Mouse (Mus musculus): ENCODE data around the gene Zfyve28. TPM values are rescaled to one million over a fixed set of nuclear protein-coding genes. Genes with fewer than 3 reads are reported as not detected.

Gene Zfyve28
- polyA plus RNA-seq, 2 experiments: 0.07 TPM; not detected in 1

- no peak for TF ChIP-seq CTCF (IDR thresholded peaks at IDR 0.05; ENCODE audit: low read depth)
- no peak for TF ChIP-seq EP300 (IDR thresholded peaks at IDR 0.05; ENCODE audit: low read depth)
- DNase-seq (ENCODE audit: low read depth in 3 of 3, low spot score in 3 of 3) (no peak), ATAC-seq (ENCODE audit: insufficient read depth) (no peak)
- 66% methylated on average over 6 of the region's 6 CpGs for WGBS (ENCODE audit: insufficient replicate concordance)
- Histone ChIP-seq H3K9ac (replicated peaks) (no peak overlapping the region), H3K9me3 (ENCODE audit: control insufficient read depth, low read length) (no peaks in the 10 kb centered on the region), H3K27me3 (ENCODE audit: control insufficient read depth, insufficient read depth, low read length) (no peaks in the 10 kb centered on the region), H3K4me3 (ENCODE audit: insufficient read depth in 1 of 2, low read depth in 2 of 2, low read length in 2 of 2) (no peak overlapping the region), H3K4me2 (ENCODE audit: low read depth) (no peak overlapping the region), H3K27ac (no peak overlapping the region), H3K36me3 (replicated peaks; ENCODE audit: control insufficient read depth, insufficient read depth, low read depth) (no peaks in the 10 kb centered on the region), H3K4me1 (replicated peaks; ENCODE audit: control insufficient read depth in 2 of 2, insufficient read depth in 2 of 2, low read length in 1 of 2) (no peaks in the 10 kb centered on the region)
Observed at GRCm38 (mm10) chr5:34198615-34199014, 89.6 kb downstream of the Zfyve28 start.

- WGBS (ENCODE audit: insufficient replicate concordance): 57% methylated on average over 4 of the region's 4 CpGs
- no peaks in the 10 kb centered on the region for H3K4me1 ChIP-seq (replicated peaks; ENCODE audit: control insufficient read depth in 2 of 2, insufficient read depth in 2 of 2, low read length in 1 of 2)
Observed at GRCm38 (mm10) chr5:34197243-34197642, 91.0 kb downstream of the Zfyve28 start.

GRCm38 (mm10) chr5:34196423-34196822 lies 91.8 kb downstream of the Zfyve28 start:
- TF ChIP-seq EP300 (IDR thresholded peaks at IDR 0.05; ENCODE audit: low read depth) (no peak), CTCF (IDR thresholded peaks at IDR 0.05; ENCODE audit: low read depth) (no peak)
- DNase-seq (ENCODE audit: low read depth in 3 of 3, low spot score in 3 of 3) (no peak), ATAC-seq (ENCODE audit: insufficient read depth) (no peak)
- Histone ChIP-seq H3K9ac (replicated peaks) (no peak overlapping the region), H3K27me3 (ENCODE audit: control insufficient read depth, insufficient read depth, low read length) (no peaks in the 10 kb centered on the region), H3K4me3 (ENCODE audit: insufficient read depth in 1 of 2, low read depth in 2 of 2, low read length in 2 of 2) (no peak overlapping the region), H3K27ac (no peak overlapping the region), H3K4me1 (replicated peaks; ENCODE audit: control insufficient read depth in 2 of 2, insufficient read depth in 2 of 2, low read length in 1 of 2) (no peaks in the 10 kb centered on the region), H3K4me2 (ENCODE audit: low read depth) (no peak overlapping the region), H3K36me3 (replicated peaks; ENCODE audit: control insufficient read depth, insufficient read depth, low read depth) (no peaks in the 10 kb centered on the region), H3K9me3 (ENCODE audit: control insufficient read depth, low read length) (no peaks in the 10 kb centered on the region)
- 38% methylated on average over 7 of the region's 7 CpGs for WGBS (ENCODE audit: insufficient replicate concordance)

More at GRCm38 (mm10) chr5:34197243-34197642, 91.0 kb downstream of the Zfyve28 start:
- Histone ChIP-seq H3K4me2 (ENCODE audit: low read depth) (no peak overlapping the region), H3K9me3 (ENCODE audit: control insufficient read depth, low read length) (no peaks in the 10 kb centered on the region), H3K27me3 (ENCODE audit: control insufficient read depth, insufficient read depth, low read length) (no peaks in the 10 kb centered on the region), H3K4me3 (ENCODE audit: insufficient read depth in 1 of 2, low read depth in 2 of 2, low read length in 2 of 2) (no peak overlapping the region), H3K36me3 (replicated peaks; ENCODE audit: control insufficient read depth, insufficient read depth, low read depth) (no peaks in the 10 kb centered on the region), H3K27ac (no peak overlapping the region), H3K9ac (replicated peaks) (no peak overlapping the region)
- ATAC-seq (ENCODE audit: insufficient read depth) (no peak), DNase-seq (ENCODE audit: low read depth in 3 of 3, low spot score in 3 of 3) (no peak)
- TF ChIP-seq CTCF (IDR thresholded peaks at IDR 0.05; ENCODE audit: low read depth) (no peak), EP300 (IDR thresholded peaks at IDR 0.05; ENCODE audit: low read depth) (no peak)

GRCm38 (mm10) chr5:34195786-34196185 lies 92.5 kb downstream of the Zfyve28 start:
- H3K4me3 ChIP-seq (ENCODE audit: insufficient read depth in 1 of 2, low read depth in 2 of 2, low read length in 2 of 2): no peak overlapping the region
- H3K9ac ChIP-seq (replicated peaks): no peak overlapping the region
- H3K27ac ChIP-seq: no peak overlapping the region
- no peaks in the 10 kb centered on the region for H3K27me3 ChIP-seq (ENCODE audit: control insufficient read depth, insufficient read depth, low read length)
- H3K36me3 ChIP-seq (replicated peaks; ENCODE audit: control insufficient read depth, insufficient read depth, low read depth): no peaks in the 10 kb centered on the region
- WGBS (ENCODE audit: insufficient replicate concordance): 78% methylated on average over 12 of the region's 12 CpGs
- no peaks in the 10 kb centered on the region for H3K4me1 ChIP-seq (replicated peaks; ENCODE audit: control insufficient read depth in 2 of 2, insufficient read depth in 2 of 2, low read length in 1 of 2)
- H3K9me3 ChIP-seq (ENCODE audit: control insufficient read depth, low read length): no peaks in the 10 kb centered on the region
- ATAC-seq (ENCODE audit: insufficient read depth) (no peak), DNase-seq (ENCODE audit: low read depth in 3 of 3, low spot score in 3 of 3) (no peak)
- TF ChIP-seq EP300 (IDR thresholded peaks at IDR 0.05; ENCODE audit: low read depth) (no peak), CTCF (IDR thresholded peaks at IDR 0.05; ENCODE audit: low read depth) (no peak)
- no peak overlapping the region for H3K4me2 ChIP-seq (ENCODE audit: low read depth)

GRCm38 (mm10) chr5:34194975-34195662 lies 93.1 kb downstream of the Zfyve28 start:
- no peak for TF ChIP-seq EP300 (IDR thresholded peaks at IDR 0.05; ENCODE audit: low read depth)
- no peak for TF ChIP-seq CTCF (IDR thresholded peaks at IDR 0.05; ENCODE audit: low read depth)
- 47% methylated on average over 6 of the region's 6 CpGs for WGBS (ENCODE audit: insufficient replicate concordance)
- H3K4me1 ChIP-seq (replicated peaks; ENCODE audit: control insufficient read depth in 2 of 2, insufficient read depth in 2 of 2, low read length in 1 of 2): no peaks in the 10 kb centered on the region
- no peak overlapping the region for H3K9ac ChIP-seq (replicated peaks)
- H3K4me2 ChIP-seq (ENCODE audit: low read depth): no peak overlapping the region
- no peak for ATAC-seq (ENCODE audit: insufficient read depth)
- no peak for DNase-seq (ENCODE audit: low read depth in 3 of 3, low spot score in 3 of 3)
- H3K36me3 ChIP-seq (replicated peaks; ENCODE audit: control insufficient read depth, insufficient read depth, low read depth): no peaks in the 10 kb centered on the region
- H3K27ac ChIP-seq: no peak overlapping the region
- no peaks in the 10 kb centered on the region for H3K27me3 ChIP-seq (ENCODE audit: control insufficient read depth, insufficient read depth, low read length)
- no peak overlapping the region for H3K4me3 ChIP-seq (ENCODE audit: insufficient read depth in 1 of 2, low read depth in 2 of 2, low read length in 2 of 2)
- no peaks in the 10 kb centered on the region for H3K9me3 ChIP-seq (ENCODE audit: control insufficient read depth, low read length)
